Mouse (Mus musculus): ENCODE results near the gene C530025M09Rik. TPM values are rescaled to one million over a fixed set of nuclear protein-coding genes. Genes with fewer than 3 reads are reported as not detected.
A peak's percentile ranks its signal among the peaks of the same experiment; 100 is the strongest.

The C530025M09Rik gene
- polyA plus RNA-seq, 1 experiment from 2014 or later, result not detected

DNA sequence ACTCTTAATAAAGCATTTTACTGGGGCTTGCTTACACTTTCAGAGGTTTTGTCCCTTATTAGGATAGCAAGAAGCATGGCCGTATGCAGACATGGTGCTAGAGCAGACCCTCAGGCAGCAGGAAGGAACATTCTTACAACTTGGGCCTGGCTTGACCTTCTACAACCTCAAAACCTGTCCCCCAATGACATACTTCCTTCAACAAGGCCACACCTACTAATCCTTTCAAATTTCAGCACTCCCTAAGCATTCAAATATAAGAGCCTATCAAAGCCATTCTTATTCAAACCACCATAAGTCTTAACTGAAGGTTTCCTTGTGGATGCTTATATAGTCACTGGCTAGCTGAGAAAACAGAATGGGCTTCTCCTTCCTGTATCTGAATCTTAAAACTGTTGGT, 4.1 kb upstream of the C530025M09Rik start:
- in situ Hi-C loops (cut with MboI; ENCODE audit: low pct_unique_long_range_greater_than_20kb), result no loop called here
- no peak for DNase-seq (ENCODE audit: low read depth, low spot score)
- CTCF ChIA-PET, result no interaction called here
- POLR2A ChIA-PET, result no interaction called here
- H3K27me3 ChIP-seq, result peaks cover 3% of the 10 kb centered on the region
- no peak for TF ChIP-seq CTCF (IDR thresholded peaks at IDR 0.05)
- no peak for ATAC-seq

DNA sequence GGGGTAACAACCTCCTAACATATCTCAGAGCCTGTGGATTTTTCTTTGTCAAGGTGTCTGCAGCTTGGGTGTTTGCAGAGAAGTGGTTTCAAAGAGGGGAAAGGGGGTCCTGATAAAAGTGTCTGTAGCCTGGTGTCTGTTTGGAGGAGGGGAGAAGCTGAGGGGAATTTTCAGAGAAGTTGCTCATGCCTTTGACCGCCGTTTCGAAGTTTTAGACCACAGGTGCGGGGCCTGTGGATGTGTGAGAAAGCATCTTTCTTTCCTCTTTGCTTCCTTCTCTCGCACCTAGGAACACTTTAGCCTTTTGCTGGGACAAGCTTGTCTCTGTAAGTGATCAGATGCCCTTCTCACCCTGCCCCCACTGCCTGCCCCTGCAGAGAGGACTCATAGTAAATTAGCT, 1.3 kb upstream of the C530025M09Rik start:
- in situ Hi-C loops (cut with MboI; ENCODE audit: low pct_unique_long_range_greater_than_20kb), result no loop called here
- ATAC-seq, result no peak
- ChIA-PET POLR2A (no interaction called here), CTCF (no interaction called here)
- TF ChIP-seq CTCF (IDR thresholded peaks at IDR 0.05), result no peak
- H3K27me3 ChIP-seq, result peaks cover 3% of the 10 kb centered on the region
- DNase-seq (ENCODE audit: low read depth, low spot score), result no peak

DNA sequence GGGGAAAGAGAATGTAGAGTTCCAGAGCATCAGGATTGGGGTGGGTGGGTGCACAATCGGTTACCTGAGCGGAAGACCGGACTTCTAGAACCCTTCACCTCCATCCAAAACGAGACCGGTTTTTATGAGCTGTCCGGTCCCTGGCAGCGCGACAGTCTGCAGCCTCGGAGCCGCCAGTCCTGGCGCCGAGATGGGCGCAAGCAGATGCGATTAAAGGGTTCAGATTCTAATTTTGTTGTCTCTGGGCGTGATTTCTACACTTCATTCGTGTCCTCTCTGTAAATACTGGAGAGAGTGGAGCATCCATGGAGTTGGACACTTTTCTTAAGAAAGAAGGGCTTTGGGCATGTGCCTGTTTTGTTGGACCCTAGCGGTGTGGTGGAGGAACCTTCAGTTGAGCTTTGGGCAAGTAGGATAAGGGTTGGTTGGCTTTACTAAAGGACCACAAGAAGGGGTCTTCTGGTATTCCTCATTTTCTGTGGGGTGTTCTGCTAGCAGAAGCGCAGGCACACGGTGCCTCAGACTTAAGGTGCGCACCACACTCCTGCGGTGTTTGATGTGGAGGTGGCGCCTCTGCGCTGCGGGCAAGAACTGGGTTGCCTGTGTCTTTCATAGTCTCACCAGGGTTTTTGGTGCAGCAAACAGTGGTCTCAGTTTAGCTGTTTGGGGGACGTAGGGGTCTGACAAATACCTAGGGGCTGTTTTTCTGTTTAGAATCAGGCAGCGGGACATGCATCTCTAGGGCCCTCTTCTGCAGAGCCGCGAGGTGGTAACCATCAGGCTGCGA, 639 bp upstream of the C530025M09Rik start:
- TF ChIP-seq CTCF (IDR thresholded peaks at IDR 0.05), result no peak
- POLR2A ChIA-PET, result no interaction called here
- no peak for ATAC-seq
- H3K27me3 ChIP-seq, result peaks cover 3% of the 10 kb centered on the region
- CTCF ChIA-PET, result no interaction called here
- DNase-seq (ENCODE audit: low read depth, low spot score), result no peak
- in situ Hi-C loops (cut with MboI; ENCODE audit: low pct_unique_long_range_greater_than_20kb), result no loop called here

DNA sequence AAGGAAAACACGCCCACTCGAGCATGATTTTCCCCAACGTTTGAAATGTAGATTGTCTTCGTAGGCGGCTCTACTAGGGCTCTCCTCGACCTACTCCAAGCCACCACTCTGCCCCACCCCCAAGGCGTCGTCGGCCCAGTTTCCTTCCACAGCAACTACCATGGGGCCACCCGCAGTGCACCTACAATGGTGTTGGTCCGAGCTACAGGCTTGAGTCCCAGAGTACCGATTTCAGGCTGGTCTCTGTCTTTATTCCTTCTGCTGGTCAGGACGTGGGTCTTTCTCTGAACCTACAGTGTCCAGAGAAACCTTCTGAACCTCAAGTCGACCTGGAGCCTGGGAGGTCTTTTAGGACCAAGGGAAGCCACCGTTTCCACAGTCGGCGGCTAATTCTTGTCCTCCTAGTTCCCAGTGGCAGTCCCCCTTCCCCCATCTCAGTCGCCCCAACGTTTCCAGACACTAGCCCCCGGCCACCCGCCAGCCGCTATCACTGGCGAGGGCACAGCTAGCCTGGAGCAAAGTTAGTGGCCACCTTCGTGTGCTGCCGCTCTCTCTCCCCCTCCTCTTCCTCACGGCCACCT, 968 bp downstream of the C530025M09Rik start:
- in situ Hi-C loops (cut with MboI; ENCODE audit: low pct_unique_long_range_greater_than_20kb), result no loop called here
- H3K27me3 ChIP-seq, result peaks cover 3% of the 10 kb centered on the region
- no peak for DNase-seq (ENCODE audit: low read depth, low spot score)

DNA sequence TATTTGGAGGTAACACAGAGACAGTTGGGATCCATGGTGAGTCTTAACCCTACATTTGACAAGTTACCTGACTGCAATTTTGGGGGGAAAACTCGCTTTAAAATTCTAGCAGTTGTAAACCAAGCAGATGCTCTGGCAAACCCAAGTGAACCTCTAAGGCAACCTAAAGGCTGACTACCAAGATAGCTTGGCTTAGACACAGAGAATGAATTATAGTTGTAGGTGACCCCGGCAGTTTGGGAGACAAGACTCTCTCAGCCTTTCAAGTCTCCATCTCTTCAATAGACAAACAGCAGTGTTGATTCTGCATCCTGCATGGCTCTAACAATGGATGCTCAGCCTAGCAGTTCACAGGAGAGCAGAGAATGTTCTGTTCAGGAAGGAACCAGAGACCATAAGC, 2.1 kb downstream of the C530025M09Rik start, which contains the start of gene Syndig1:
Gene Syndig1 (plus strand): TSS at position 301 of the 400 bp plus-strand sequence.
- H3K27me3 ChIP-seq, result peaks cover 3% of the 10 kb centered on the region
- ATAC-seq (no peak), DNase-seq (ENCODE audit: low read depth, low spot score) (no peak)
- TF ChIP-seq CTCF (IDR thresholded peaks at IDR 0.05), result no peak
- POLR2A ChIA-PET, result no interaction called here
- CTCF ChIA-PET, result no interaction called here
- in situ Hi-C loops (cut with MboI; ENCODE audit: low pct_unique_long_range_greater_than_20kb), result no loop called here

More for the DNA sequence above, 968 bp downstream of the C530025M09Rik start:
- ChIA-PET POLR2A (no interaction called here), CTCF (no interaction called here)
- TF ChIP-seq CTCF (IDR thresholded peaks at IDR 0.05), result no peak
- no peak for ATAC-seq

DNA sequence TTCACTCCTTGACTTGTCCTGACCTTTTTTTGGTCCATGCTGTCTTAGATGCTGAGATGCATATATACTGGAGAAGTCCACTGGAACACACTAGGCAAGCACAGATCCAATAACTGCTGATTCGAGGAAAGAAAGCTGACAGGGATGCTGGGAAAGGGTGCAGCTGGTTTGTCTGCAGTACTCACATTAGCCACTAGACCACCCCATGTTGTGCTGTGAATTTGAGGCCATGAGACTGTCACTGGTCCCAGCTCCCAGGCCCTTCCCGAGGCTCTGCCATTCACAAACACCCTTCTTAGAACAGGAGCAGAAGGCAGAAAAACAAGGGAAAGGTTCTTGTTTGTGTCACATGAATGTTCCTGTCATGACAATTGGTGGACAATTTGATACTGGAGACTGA, 10.8 kb downstream of the C530025M09Rik start:
- CTCF ChIA-PET, result no interaction called here
- TF ChIP-seq CTCF (IDR thresholded peaks at IDR 0.05), result no peak
- in situ Hi-C loops (cut with MboI; ENCODE audit: low pct_unique_long_range_greater_than_20kb), result no loop called here

DNA sequence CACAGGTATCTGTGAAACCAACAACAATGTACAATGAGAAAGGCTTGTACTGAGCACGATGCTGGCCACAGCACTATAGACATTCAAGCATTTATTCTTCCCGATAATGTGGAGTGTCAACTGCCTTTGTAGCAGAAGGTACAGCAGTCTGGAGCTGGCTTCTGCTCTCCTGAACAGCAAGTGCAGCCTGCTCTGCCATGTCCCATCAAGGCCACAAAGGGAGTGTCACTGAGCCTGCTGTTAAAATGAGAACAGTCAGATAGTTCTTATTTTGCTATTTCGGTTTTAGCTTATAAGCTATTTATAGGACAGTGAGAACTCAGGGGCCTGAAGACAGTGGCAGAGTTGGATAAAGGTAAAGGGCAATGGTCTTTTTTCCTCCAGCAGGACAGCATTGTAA, 11.3 kb downstream of the C530025M09Rik start:
- ATAC-seq (no peak), DNase-seq (ENCODE audit: low read depth, low spot score) (no peak)
- ChIA-PET POLR2A (no interaction called here), CTCF (no interaction called here)
- no peak for TF ChIP-seq CTCF (IDR thresholded peaks at IDR 0.05)
- in situ Hi-C loops (cut with MboI; ENCODE audit: low pct_unique_long_range_greater_than_20kb), result no loop called here
- H3K27me3 ChIP-seq, result no peaks in the 10 kb centered on the region

More for the DNA sequence above, 10.8 kb downstream of the C530025M09Rik start:
- no peaks in the 10 kb centered on the region for H3K27me3 ChIP-seq
- no peak for DNase-seq (ENCODE audit: low read depth, low spot score)
- ATAC-seq, result no peak
- POLR2A ChIA-PET, result no interaction called here

DNA sequence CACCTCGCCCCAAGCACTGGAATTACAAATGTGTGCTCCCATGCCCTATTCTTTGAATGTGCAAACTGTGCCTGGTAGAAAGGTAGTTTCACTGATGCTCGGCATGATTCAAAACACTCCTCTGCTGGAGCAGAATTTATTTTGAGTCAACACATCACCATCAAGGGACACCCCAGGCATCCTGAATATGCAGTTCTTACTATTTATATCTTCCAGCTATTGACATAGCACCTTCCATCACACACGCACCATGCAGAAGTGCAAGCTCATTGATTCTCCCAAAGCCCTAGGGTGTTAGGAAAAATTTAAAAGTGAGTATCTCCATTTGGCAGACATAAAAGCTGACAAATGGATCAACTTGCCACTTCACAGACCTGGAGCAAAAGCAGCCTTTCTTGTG, 12.6 kb downstream of the C530025M09Rik start:
- no peak for ATAC-seq
- no peaks in the 10 kb centered on the region for H3K27me3 ChIP-seq
- in situ Hi-C loops (cut with MboI; ENCODE audit: low pct_unique_long_range_greater_than_20kb), result no loop called here
- TF ChIP-seq CTCF (IDR thresholded peaks at IDR 0.05), result no peak
- DNase-seq (ENCODE audit: low read depth, low spot score), result no peak
- POLR2A ChIA-PET, result no interaction called here
- CTCF ChIA-PET, result no interaction called here

DNA sequence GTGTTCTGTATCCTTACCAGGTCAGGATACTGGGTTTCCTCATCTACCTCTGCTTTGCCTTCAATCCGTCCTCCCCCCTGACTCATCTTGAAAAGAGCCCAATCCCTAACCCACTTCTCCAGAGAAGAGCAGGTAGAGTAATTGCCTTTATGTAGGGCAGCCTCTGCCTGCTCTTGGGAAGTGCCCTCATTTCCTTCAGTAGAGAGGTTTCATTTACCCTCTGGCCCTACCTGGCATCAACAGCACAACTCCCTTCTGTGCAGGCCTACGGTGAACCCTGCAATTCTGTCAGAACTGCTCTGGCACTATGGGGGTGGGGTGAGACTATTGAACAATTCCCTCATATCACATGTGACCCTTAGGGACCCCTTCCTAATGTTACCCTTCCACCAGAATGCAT, 18.1 kb downstream of the C530025M09Rik start:
- no peaks in the 10 kb centered on the region for H3K27me3 ChIP-seq
- DNase-seq (ENCODE audit: low read depth, low spot score) (no peak), ATAC-seq (no peak)
- TF ChIP-seq CTCF (IDR thresholded peaks at IDR 0.05), result no peak
- in situ Hi-C loops (cut with MboI; ENCODE audit: low pct_unique_long_range_greater_than_20kb), result no loop called here
- ChIA-PET CTCF (no interaction called here), POLR2A (no interaction called here)

DNA sequence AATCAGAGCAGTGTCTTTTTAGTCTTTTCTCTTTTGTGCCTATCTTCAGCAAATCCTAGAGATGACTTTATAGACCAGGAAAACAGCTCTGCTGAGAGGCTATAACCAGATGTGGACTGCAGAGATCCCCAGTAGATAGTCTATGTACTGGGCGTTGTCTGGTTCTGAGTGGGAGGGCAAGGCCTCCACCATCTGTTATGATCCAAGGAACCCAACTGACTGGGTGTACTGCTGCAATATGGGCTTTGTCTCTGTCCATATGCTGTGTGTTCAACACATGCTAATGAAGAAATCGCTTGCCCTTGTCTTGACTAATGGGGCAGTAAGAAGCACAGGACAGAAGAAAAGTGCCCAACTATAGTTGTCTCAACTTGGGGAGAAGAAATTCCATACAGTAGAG, 25.8 kb downstream of the C530025M09Rik start:
- ChIA-PET CTCF (interaction anchor here (0.8 kb wide), 1 partner anchor 189 kb away, joined by 4 read pairs; no protein-coding TSS in a partner anchor), POLR2A (interaction anchor here (0.6 kb wide), 1 partner anchor 18 kb away, joined by 3 read pairs; no protein-coding TSS in a partner anchor)
- in situ Hi-C loops (cut with MboI; ENCODE audit: low pct_unique_long_range_greater_than_20kb), result no loop called here
- no peak for TF ChIP-seq CTCF (IDR thresholded peaks at IDR 0.05)
- no peak for DNase-seq (ENCODE audit: low read depth, low spot score)
- no peaks in the 10 kb centered on the region for H3K27me3 ChIP-seq
- ATAC-seq, result no peak

DNA sequence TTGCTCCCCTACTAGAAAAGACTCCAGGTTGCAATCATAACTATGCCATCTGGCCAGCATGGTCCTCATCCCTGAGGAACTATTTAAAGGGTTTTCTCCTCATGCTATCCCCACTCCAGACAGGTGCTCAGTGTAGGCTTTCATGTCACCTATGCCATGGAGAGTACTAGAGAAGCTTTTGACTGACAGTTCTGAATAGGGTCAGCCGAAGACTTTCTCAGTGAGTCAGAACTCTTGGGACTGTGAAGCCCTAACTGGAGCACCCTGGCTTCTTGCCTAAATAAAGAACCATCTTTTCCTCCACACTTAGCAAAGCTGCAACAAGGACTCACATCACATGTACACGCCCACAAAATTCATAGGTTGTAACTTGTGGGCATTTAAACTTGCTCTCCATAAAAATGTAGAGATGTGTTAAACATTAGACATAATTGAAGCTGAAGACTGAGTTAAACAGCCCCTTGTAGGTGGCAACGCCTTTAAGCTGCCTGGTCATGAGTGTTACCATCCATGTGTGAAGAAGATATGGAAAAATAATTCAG, 26.3 kb downstream of the C530025M09Rik start:
- DNase-seq (ENCODE audit: low read depth, low spot score) (peak; percentile 3), ATAC-seq (no peak)
- H3K27me3 ChIP-seq, result no peaks in the 10 kb centered on the region
- in situ Hi-C loops (cut with MboI; ENCODE audit: low pct_unique_long_range_greater_than_20kb), result no loop called here
- no peak for TF ChIP-seq CTCF (IDR thresholded peaks at IDR 0.05)
- ChIA-PET CTCF (interaction anchor here (0.8 kb wide), 1 partner anchor 190 kb away, joined by 4 read pairs; no protein-coding TSS in a partner anchor), POLR2A (no interaction called here)
